In genomic region chr5:25153996-25154395, GRCm38 (mm10) we compare ENCODE assay signal across 20 mouse cellular contexts. TPM values are rescaled to one million over a fixed set of nuclear protein-coding genes. Genes with fewer than 3 reads are reported as not detected.
A peak's percentile ranks its signal among the peaks of the same experiment; 100 is the strongest.
DNase-seq lines count a peak whose midpoint lies in the region; ATAC-seq lines count a peak whose summit lies in the region.
"Had no signal": no experiment of that assay in that cellular context is flagged by ENCODE, and none has a peak within 500 bp of the region (broad histone marks: within the 10 kb centered on the region; RNA-seq: fewer than 3 reads in every experiment).

No protein-coding gene starts in this region.

- no peak overlapping the region for H3K4me3 ChIP-seq in heart, embryonic 11.5 days (ENCODE audit: low read depth, low read length)
- no peak overlapping the region for H3K4me3 ChIP-seq in neural tube, embryonic 15.5 days (replicated peaks)
- H3K4me3 ChIP-seq: midbrain, embryonic 12.5 days had no signal

- no peaks in the 10 kb centered on the region for H3K9me3 ChIP-seq in heart, embryonic 11.5 days (replicated peaks; ENCODE audit: control insufficient read depth, low read length)
- no peaks in the 10 kb centered on the region for H3K9me3 ChIP-seq in neural tube, embryonic 15.5 days (replicated peaks)
- H3K9me3 ChIP-seq: midbrain, embryonic 12.5 days had no signal

- H3K4me2 ChIP-seq in heart, embryonic 11.5 days, result no peak overlapping the region
- no peak overlapping the region for H3K4me2 ChIP-seq in neural tube, embryonic 15.5 days
- H3K4me2 ChIP-seq: midbrain, embryonic 12.5 days had no signal

- H3K9ac ChIP-seq in heart, embryonic 11.5 days (ENCODE audit: low read depth, low read length), result no peak overlapping the region
- no peak overlapping the region for H3K9ac ChIP-seq in neural tube, embryonic 15.5 days (replicated peaks)
- H3K9ac ChIP-seq: midbrain, embryonic 12.5 days had no signal

- H3K27me3 ChIP-seq in heart, embryonic 11.5 days (ENCODE audit: control insufficient read depth, insufficient read depth, low read length), result no peaks in the 10 kb centered on the region
- no peaks in the 10 kb centered on the region for H3K27me3 ChIP-seq in neural tube, embryonic 15.5 days (replicated peaks)
- H3K27me3 ChIP-seq: midbrain, embryonic 12.5 days had no signal

- DNase-seq in adrenal gland, adult 2 months, result peak; percentile 19
- no peak for DNase-seq in adrenal gland, postnatal 10 days
- peak; percentile 27 to 31 for DNase-seq in heart, postnatal 10 days
- DNase-seq in neural tube, embryonic 10.5 days (ENCODE audit: extremely low spot score, low spot score), result peak; percentile 9
- DNase-seq in cerebellum, adult 9-11 months, result no peak
- no peak for DNase-seq in urinary bladder, postnatal 10 days (ENCODE audit: low spot score)
- DNase-seq: adrenal gland, postnatal 25 days; cerebellum, postnatal 10 days; embryo, embryonic 11 days; lung, adult 2 months; lung, postnatal 4 days had no signal

- 58% methylated on average over 3 of the region's 3 CpGs for WGBS in heart, embryonic 11.5 days (ENCODE audit: insufficient replicate concordance)
- 71% methylated on average over 3 of the region's 3 CpGs for WGBS in neural tube, embryonic 15.5 days

- ATAC-seq in heart, embryonic 11.5 days (replicated peaks; ENCODE audit: insufficient number of reproducible peaks, low FRiP score, low TSS enrichment), result no peak
- no peak for ATAC-seq in neural tube, embryonic 15.5 days (ENCODE audit: low FRiP score)

- H3K4me1 ChIP-seq in heart, embryonic 11.5 days (ENCODE audit: control insufficient read depth, insufficient read depth, low read length), result no peaks in the 10 kb centered on the region
- H3K4me1 ChIP-seq in neural tube, embryonic 15.5 days, result 0 out of 2 replicates have a peak, but pooled peaks cover 2% of the 10 kb centered on the region

- H3K27ac ChIP-seq in heart, embryonic 11.5 days (ENCODE audit: low read depth, low read length), result no peak overlapping the region
- no peak overlapping the region for H3K27ac ChIP-seq in neural tube, embryonic 15.5 days (replicated peaks)
- H3K27ac ChIP-seq: midbrain, embryonic 12.5 days had no signal

- H3K36me3 ChIP-seq in heart, embryonic 11.5 days (ENCODE audit: control insufficient read depth, insufficient read depth, low read length), result no peaks in the 10 kb centered on the region
- H3K36me3 ChIP-seq in neural tube, embryonic 15.5 days, result no peaks in the 10 kb centered on the region
- H3K36me3 ChIP-seq: midbrain, embryonic 12.5 days had no signal

- intact Hi-C loops in heart, postnatal 10 days (cut with DNase I), result no loop called here

RNA-seq across cellular contexts. Expression of gene Galntl5, which starts 27.3 kb away (rescaled TPM):
- total RNA-seq in adrenal gland, adult 2 months (2021), result not detected
- not detected in 2 replicates for polyA plus RNA-seq in adrenal gland, adult 2 months (2012; rRNA removed)
- not detected for total RNA-seq in adrenal gland, postnatal 10 days (2021)
- total RNA-seq in heart, postnatal 10 days (2021), result not detected
- polyA plus RNA-seq in heart, embryonic 11.5 days (2014; fragmentation: Nextera tagmentation; extraction: Ambion mirVana), result not detected in 2 replicates
- not detected in 2 replicates for polyA plus RNA-seq in neural tube, embryonic 15.5 days (2015; fragmentation: Nextera tagmentation; extraction: Ambion mirVana)
- total RNA-seq: adrenal gland, postnatal 25 days; CH12.LX; hematopoietic stem cell, adult 5-6 weeks; layer of hippocampus, postnatal 14 days; left cerebral cortex, postnatal 36 days had no signal
- polyA plus RNA-seq: frontal cortex, adult 2 months; lung, adult 2 months; midbrain, embryonic 12.5 days; thymus, postnatal 0 days had no signal

RNA-seq across cellular contexts. Expression of gene Prkag2, which starts 53.6 kb away (rescaled TPM):
- total RNA-seq in adrenal gland, adult 2 months (2021), result 10 to 100 TPM; 36.0 to 48.0 TPM
- 10.0 and 10.6 TPM in 2 replicates for polyA plus RNA-seq in adrenal gland, adult 2 months (2012; rRNA removed)
- 100 to 1,000 TPM in 1 of 2 experiments, 10 to 100 TPM in 1; 76.5 to 129 TPM for total RNA-seq in adrenal gland, postnatal 10 days (2021)
- 10 to 100 TPM; 82.5 to 85.2 TPM for total RNA-seq in heart, postnatal 10 days (2021)
- 84.6 and 101 TPM in 2 replicates for polyA plus RNA-seq in heart, embryonic 11.5 days (2014; fragmentation: Nextera tagmentation; extraction: Ambion mirVana)
- 88.4 and 90.9 TPM in 2 replicates for polyA plus RNA-seq in neural tube, embryonic 15.5 days (2015; fragmentation: Nextera tagmentation; extraction: Ambion mirVana)

Comparison
In these comparisons a context has a peak if more than half of its experiments do, and no peak if none do; other contexts are left out.
1. DNase-seq: peak in adrenal gland, adult 2 months (single experiment), heart, postnatal 10 days (2 of 2) and neural tube, embryonic 10.5 days (single experiment); none in adrenal gland, postnatal 10 days (single experiment), cerebellum, adult 9-11 months (single experiment) and urinary bladder, postnatal 10 days (single experiment).